Mouse (Mus musculus): ENCODE data around the gene Hadh. TPM values are rescaled to one million over a fixed set of nuclear protein-coding genes. Genes with fewer than 3 reads are reported as not detected.

The Hadh gene
- total and polyA plus RNA-seq, 3 experiments = 42.3 to 73.4 (median 46.9) TPM

- TF ChIP-seq GABPA (IDR thresholded peaks at IDR 0.05; ENCODE audit: insufficient replicate concordance, low read depth, low read length) (no peak), BHLHE40 (IDR thresholded peaks at IDR 0.05; ENCODE audit: low read depth, low read length) (no peak)
Measured at GRCm38 (mm10) chr3:131274151-131274550, 2.2 kb upstream of the Hadh start (continued).

- no peaks in the 10 kb centered on the region for H3K27me3 ChIP-seq (replicated peaks)
- peaks cover 0 to 10% of the 10 kb centered on the region in 2 experiments for H3K36me3 ChIP-seq (replicated peaks in 1 of 2; ENCODE audit: control insufficient read depth in 1 of 2, insufficient read depth in 1 of 2, low read length in 1 of 2)
- H3K79me2 ChIP-seq (replicated peaks; ENCODE audit: control insufficient read depth, extremely low read depth, insufficient read depth, poor library complexity, severe bottlenecking) = no peaks in the 10 kb centered on the region
- no peak for TF ChIP-seq TCF12 (IDR thresholded peaks at IDR 0.05; ENCODE audit: low read depth, low read length)
- no peak for TF ChIP-seq EP300 (IDR thresholded peaks at IDR 0.05; ENCODE audit: low read length)
- no peak for TF ChIP-seq KAT2A (IDR thresholded peaks at IDR 0.05; ENCODE audit: insufficient replicate concordance, low read length)
- peak overlapping the region; percentile 24 for H3K9ac ChIP-seq (ENCODE audit: insufficient read depth, low read depth)
- H3K9me3 ChIP-seq (replicated peaks; ENCODE audit: low read length) = no peaks in the 10 kb centered on the region
- DNase-seq (ENCODE audit: extremely low read depth) = no peak
- no peak overlapping the region for H3K27ac ChIP-seq (ENCODE audit: insufficient read depth, low read depth)
- peak overlapping the region; percentile 64 for H3K4me2 ChIP-seq (ENCODE audit: insufficient read depth, low read depth, poor library complexity, severe bottlenecking)
- peaks cover 0 to 24% of the 10 kb centered on the region in 2 experiments; a peak in 3 of 4 replicates for H3K4me1 ChIP-seq (ENCODE audit: control insufficient read depth in 1 of 2, insufficient read depth in 2 of 2)
- in situ Hi-C loops (cut with MboI; ENCODE audit: low pct_ligation_motif_present, low pct_unique_long_range_greater_than_20kb, low sequenced_read_pairs) (no loop called here), dilution Hi-C loops (cut with MboI; ENCODE audit: extremely low pct_ligation_motif_present, extremely low pct_unique_long_range_greater_than_20kb, low sequenced_read_pairs) (no loop called here)
- peak overlapping the region; percentile 30 to 79 (median 48) for H3K4me3 ChIP-seq (replicated peaks in 1 of 3; ENCODE audit: low read depth in 2 of 3, low read length in 2 of 3, poor library complexity in 1 of 3)
Measured at GRCm38 (mm10) chr3:131272374-131273100, 636 bp upstream of the Hadh start.

- Histone ChIP-seq H3K4me1 (ENCODE audit: control insufficient read depth in 1 of 2, insufficient read depth in 2 of 2) (peaks cover 0 to 24% of the 10 kb centered on the region in 2 experiments; a peak in 3 of 4 replicates), H3K79me2 (replicated peaks; ENCODE audit: control insufficient read depth, extremely low read depth, insufficient read depth, poor library complexity, severe bottlenecking) (no peaks in the 10 kb centered on the region), H3K9ac (ENCODE audit: insufficient read depth, low read depth) (peak overlapping the region; percentile 34), H3K9me3 (replicated peaks; ENCODE audit: low read length) (no peaks in the 10 kb centered on the region), H3K27me3 (replicated peaks) (no peaks in the 10 kb centered on the region), H3K36me3 (replicated peaks in 1 of 2; ENCODE audit: control insufficient read depth in 1 of 2, insufficient read depth in 1 of 2, low read length in 1 of 2) (peaks cover 0 to 21% of the 10 kb centered on the region in 2 experiments), H3K4me2 (ENCODE audit: insufficient read depth, low read depth, poor library complexity, severe bottlenecking) (peak overlapping the region; percentile 71), H3K4me3 (replicated peaks in 1 of 3; ENCODE audit: low read depth in 2 of 3, low read length in 2 of 3, poor library complexity in 1 of 3) (peak overlapping the region in 2 of 3 experiments; percentile 53 to 79), H3K27ac (ENCODE audit: insufficient read depth, low read depth) (no peak overlapping the region)
- dilution Hi-C loops (cut with MboI; ENCODE audit: extremely low pct_ligation_motif_present, extremely low pct_unique_long_range_greater_than_20kb, low sequenced_read_pairs) = no loop called here
- DNase-seq (ENCODE audit: extremely low read depth) = peak; percentile 35
- TF ChIP-seq EP300 (IDR thresholded peaks at IDR 0.05; ENCODE audit: low read length) = no peak
- no peak for TF ChIP-seq UBTF (IDR thresholded peaks at IDR 0.05; ENCODE audit: low read depth, low read length)
- TF ChIP-seq RCOR1 (conservative IDR thresholded peaks at IDR 0.05; ENCODE audit: low read depth, low read length) = no peak
- TF ChIP-seq KAT2A (IDR thresholded peaks at IDR 0.05; ENCODE audit: insufficient replicate concordance, low read length) = no peak
- no peak for TF ChIP-seq BHLHE40 (IDR thresholded peaks at IDR 0.05; ENCODE audit: low read depth, low read length)
- in situ Hi-C loops (cut with MboI; ENCODE audit: low pct_ligation_motif_present, low pct_unique_long_range_greater_than_20kb, low sequenced_read_pairs) = no loop called here
Measured at GRCm38 (mm10) chr3:131271157-131271556, 744 bp downstream of the Hadh start.

GRCm38 (mm10) chr3:131270381-131270780, 1.5 kb downstream of the Hadh start:
- H3K79me2 ChIP-seq (replicated peaks; ENCODE audit: control insufficient read depth, extremely low read depth, insufficient read depth, poor library complexity, severe bottlenecking) = no peaks in the 10 kb centered on the region

More at GRCm38 (mm10) chr3:131270381-131270780, 1.5 kb downstream of the Hadh start:
- H3K27ac ChIP-seq (ENCODE audit: insufficient read depth, low read depth) = no peak overlapping the region
- H3K9ac ChIP-seq (ENCODE audit: insufficient read depth, low read depth) = no peak overlapping the region
- H3K27me3 ChIP-seq (replicated peaks) = no peaks in the 10 kb centered on the region
- no peak overlapping the region for H3K4me2 ChIP-seq (ENCODE audit: insufficient read depth, low read depth, poor library complexity, severe bottlenecking)
- TF ChIP-seq UBTF (IDR thresholded peaks at IDR 0.05; ENCODE audit: low read depth, low read length) = no peak
- no peak for TF ChIP-seq EP300 (IDR thresholded peaks at IDR 0.05; ENCODE audit: low read length)
- TF ChIP-seq RCOR1 (conservative IDR thresholded peaks at IDR 0.05; ENCODE audit: low read depth, low read length) = no peak
- TF ChIP-seq NRF1 (IDR thresholded peaks at IDR 0.05; ENCODE audit: low read depth, low read length) = no peak
- TF ChIP-seq E2F4 (IDR thresholded peaks at IDR 0.05; ENCODE audit: insufficient replicate concordance, low read depth, low read length) = no peak
- TF ChIP-seq MAZ (IDR thresholded peaks at IDR 0.05; ENCODE audit: low read depth, low read length) = no peak
- no peak for TF ChIP-seq CTCF (conservative IDR thresholded peaks at IDR 0.05 in 1 of 2, IDR thresholded peaks at IDR 0.05 in 1 of 2; ENCODE audit: low read depth in 2 of 2, low read length in 2 of 2)
- no peak for TF ChIP-seq ZMIZ1 (IDR thresholded peaks at IDR 0.05; ENCODE audit: low read depth, low read length)
- no peak for TF ChIP-seq JUN (IDR thresholded peaks at IDR 0.05; ENCODE audit: insufficient read depth, low read depth, low read length)
- no peak for TF ChIP-seq ZNF384 (IDR thresholded peaks at IDR 0.05; ENCODE audit: low read depth, low read length)
- TF ChIP-seq CHD1 (IDR thresholded peaks at IDR 0.05; ENCODE audit: low read depth, low read length) = no peak
- H3K4me1 ChIP-seq (ENCODE audit: control insufficient read depth in 1 of 2, insufficient read depth in 2 of 2) = peaks cover 0 to 24% of the 10 kb centered on the region in 2 experiments; a peak in 3 of 4 replicates
- DNase-seq (ENCODE audit: extremely low read depth) = no peak
- peaks cover 0 to 25% of the 10 kb centered on the region in 2 experiments for H3K36me3 ChIP-seq (replicated peaks in 1 of 2; ENCODE audit: control insufficient read depth in 1 of 2, insufficient read depth in 1 of 2, low read length in 1 of 2)
- H3K4me3 ChIP-seq (replicated peaks in 1 of 3; ENCODE audit: low read depth in 2 of 3, low read length in 2 of 3, poor library complexity in 1 of 3) = no peak overlapping the region
- in situ Hi-C loops (cut with MboI; ENCODE audit: low pct_ligation_motif_present, low pct_unique_long_range_greater_than_20kb, low sequenced_read_pairs) = no loop called here
- H3K9me3 ChIP-seq (replicated peaks; ENCODE audit: low read length) = no peaks in the 10 kb centered on the region
- dilution Hi-C loops (cut with MboI; ENCODE audit: extremely low pct_ligation_motif_present, extremely low pct_unique_long_range_greater_than_20kb, low sequenced_read_pairs) = no loop called here

All from CH12.LX (cell line).